Mouse (Mus musculus) liver, adult 2 months (tissue): ENCODE data around the gene Olfr460.

Experiments
- CTCF ChIP-seq: fragments of 200-500 bp; IDR thresholded peaks from 2 replicates; pipeline ENCODE4 v1.5.1; 2011; ENCODE audit warnings: low read depth, low read length, control low read depth
- POLR2A ChIP-seq: fragments of 200-500 bp; IDR thresholded peaks from 2 replicates; pipeline ENCODE4 v1.6.1; 2011; ENCODE audit warnings: low read length, control low read depth; ENCODE audit not compliant: insufficient read depth; ENCODE audit errors: extremely low read depth

GRCm38 (mm10) chr6:40613260-40613852, 44.1 kb downstream of the Olfr460 start, which contains the start of gene Tas2r138:
- no peak for TF ChIP-seq POLR2A
- no peak for TF ChIP-seq CTCF
